Mouse (Mus musculus): ENCODE results near the gene Uspl1. TPM values are rescaled to one million over a fixed set of nuclear protein-coding genes. Genes with fewer than 3 reads are reported as not detected.
A peak's percentile ranks its signal among the peaks of the same experiment; 100 is the strongest.

Gene Uspl1
- polyA plus RNA-seq, 1 experiment, result 51.7 TPM

- H3K27me3 ChIP-seq (ENCODE audit: control insufficient read depth, insufficient read depth, low read length), result no peaks in the 10 kb centered on the region
- DNase-seq, result no peak
- WGBS, result 96% methylated on average over 7 of the region's 7 CpGs
- no peaks in the 10 kb centered on the region for H3K36me3 ChIP-seq (ENCODE audit: control insufficient read depth, insufficient read depth, low read length)
- TF ChIP-seq CTCF (IDR thresholded peaks at IDR 0.05; ENCODE audit: borderline replicate concordance, control insufficient read depth, extremely low read depth, insufficient read depth, low read length, poor library complexity), result no peak
- H3K27ac ChIP-seq (ENCODE audit: control insufficient read depth, insufficient read depth, low read length), result no peak overlapping the region
- H3K4me3 ChIP-seq (ENCODE audit: control insufficient read depth, insufficient read depth, low read length), result no peak overlapping the region
- 0 out of 2 replicates have a peak, but pooled peaks cover 2% of the 10 kb centered on the region for H3K4me1 ChIP-seq (replicated peaks; ENCODE audit: control insufficient read depth, insufficient read depth, low read length)
Observed at GRCm38 (mm10) chr5:149174527-149174926, 9.6 kb upstream of the Uspl1 start.

- H3K4me3 ChIP-seq (ENCODE audit: control insufficient read depth, insufficient read depth, low read length), result no peak overlapping the region
- H3K27ac ChIP-seq (ENCODE audit: control insufficient read depth, insufficient read depth, low read length), result no peak overlapping the region
- DNase-seq, result no peak
- 0 out of 2 replicates have a peak, but pooled peaks cover 2% of the 10 kb centered on the region for H3K4me1 ChIP-seq (replicated peaks; ENCODE audit: control insufficient read depth, insufficient read depth, low read length)
- no peaks in the 10 kb centered on the region for H3K27me3 ChIP-seq (ENCODE audit: control insufficient read depth, insufficient read depth, low read length)
- WGBS, result 96% methylated on average over 6 of the region's 6 CpGs
- no peak for TF ChIP-seq POLR2A (IDR thresholded peaks at IDR 0.05; ENCODE audit: control insufficient read depth, extremely low read depth, insufficient read depth, low read length, poor library complexity)
- no peak for TF ChIP-seq CTCF (IDR thresholded peaks at IDR 0.05; ENCODE audit: borderline replicate concordance, control insufficient read depth, extremely low read depth, insufficient read depth, low read length, poor library complexity)
- H3K36me3 ChIP-seq (ENCODE audit: control insufficient read depth, insufficient read depth, low read length), result no peaks in the 10 kb centered on the region
Observed at GRCm38 (mm10) chr5:149175736-149176135, 8.4 kb upstream of the Uspl1 start.

DNA sequence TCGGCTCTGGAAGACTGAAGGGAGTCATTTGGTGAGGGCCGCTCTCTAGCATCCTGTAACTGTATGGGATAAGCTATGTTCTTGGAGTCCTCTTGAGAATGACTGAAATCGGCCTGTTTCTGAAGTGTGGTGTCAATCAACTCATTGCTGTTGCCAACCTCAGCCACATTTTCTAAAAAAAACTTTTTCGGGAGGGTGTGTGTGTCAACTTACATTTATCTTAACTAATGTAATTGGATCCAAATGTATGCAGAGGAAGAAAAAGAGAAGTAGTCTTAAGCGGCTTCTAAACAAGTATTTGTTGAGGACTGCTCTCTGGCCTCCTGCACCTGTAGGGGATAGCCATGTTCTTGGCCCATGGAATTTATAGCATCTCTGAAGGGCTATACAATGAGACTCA lies 6.1 kb upstream of the Uspl1 start:
- Histone ChIP-seq H3K27me3 (ENCODE audit: control insufficient read depth, insufficient read depth, low read length) (no peaks in the 10 kb centered on the region), H3K4me1 (replicated peaks; ENCODE audit: control insufficient read depth, insufficient read depth, low read length) (peaks cover 4% of the 10 kb centered on the region), H3K36me3 (ENCODE audit: control insufficient read depth, insufficient read depth, low read length) (no peaks in the 10 kb centered on the region), H3K27ac (ENCODE audit: control insufficient read depth, insufficient read depth, low read length) (no peak overlapping the region), H3K4me3 (ENCODE audit: control insufficient read depth, insufficient read depth, low read length) (no peak overlapping the region)
- TF ChIP-seq CTCF (IDR thresholded peaks at IDR 0.05; ENCODE audit: borderline replicate concordance, control insufficient read depth, extremely low read depth, insufficient read depth, low read length, poor library complexity), result no peak
- TF ChIP-seq POLR2A (IDR thresholded peaks at IDR 0.05; ENCODE audit: control insufficient read depth, extremely low read depth, insufficient read depth, low read length, poor library complexity), result no peak
- 92% methylated on average over 5 of the region's 5 CpGs for WGBS
- no peak for DNase-seq

- H3K36me3 ChIP-seq (ENCODE audit: control insufficient read depth, insufficient read depth, low read length), result no peaks in the 10 kb centered on the region
- 94% methylated on average over 3 of the region's 3 CpGs for WGBS
- TF ChIP-seq POLR2A (IDR thresholded peaks at IDR 0.05; ENCODE audit: control insufficient read depth, extremely low read depth, insufficient read depth, low read length, poor library complexity), result no peak
- TF ChIP-seq CTCF (IDR thresholded peaks at IDR 0.05; ENCODE audit: borderline replicate concordance, control insufficient read depth, extremely low read depth, insufficient read depth, low read length, poor library complexity), result no peak
Observed at GRCm38 (mm10) chr5:149179826-149180225, 4.3 kb upstream of the Uspl1 start.

DNA sequence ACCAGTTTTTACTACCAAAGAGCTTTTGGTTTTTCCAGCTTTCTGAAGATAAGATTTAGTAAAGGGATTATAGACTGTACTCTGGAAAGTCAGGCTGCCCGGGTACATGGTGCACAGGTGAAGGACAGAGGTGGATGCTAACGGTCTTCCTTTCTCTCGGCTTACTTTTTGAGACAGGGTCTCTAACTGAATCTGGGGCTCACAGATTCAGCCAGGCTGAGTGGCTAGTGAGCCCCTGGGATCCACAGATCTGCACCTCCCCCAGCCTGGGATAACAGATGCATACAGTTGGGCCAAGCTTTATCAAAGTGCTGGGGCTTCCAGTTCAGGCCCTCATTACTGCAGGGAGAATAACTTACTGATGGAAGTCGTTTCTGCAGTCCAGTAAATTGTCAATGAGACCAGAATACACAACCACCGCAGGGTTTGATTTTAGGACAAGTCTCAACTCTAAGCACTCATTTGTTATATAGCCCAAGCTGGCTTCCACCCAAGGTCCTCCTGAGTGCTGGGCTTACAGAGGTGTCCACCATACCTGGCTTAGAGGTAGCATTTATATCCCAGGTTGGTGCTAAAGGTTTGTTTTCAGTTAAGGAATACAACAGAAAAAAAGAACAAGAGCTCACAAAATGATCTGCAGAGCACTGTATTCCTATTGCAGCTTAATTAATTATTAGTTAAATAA lies 1.8 kb upstream of the Uspl1 start:
- Histone ChIP-seq H3K4me1 (replicated peaks; ENCODE audit: control insufficient read depth, insufficient read depth, low read length) (peaks cover 3% of the 10 kb centered on the region), H3K27ac (ENCODE audit: control insufficient read depth, insufficient read depth, low read length) (no peak overlapping the region), H3K27me3 (ENCODE audit: control insufficient read depth, insufficient read depth, low read length) (no peaks in the 10 kb centered on the region), H3K36me3 (ENCODE audit: control insufficient read depth, insufficient read depth, low read length) (no peaks in the 10 kb centered on the region), H3K4me3 (ENCODE audit: control insufficient read depth, insufficient read depth, low read length) (no peak overlapping the region)
- no peak for DNase-seq
- WGBS, result 95% methylated on average over 5 of the region's 5 CpGs
- TF ChIP-seq CTCF (IDR thresholded peaks at IDR 0.05; ENCODE audit: borderline replicate concordance, control insufficient read depth, extremely low read depth, insufficient read depth, low read length, poor library complexity) (no peak), POLR2A (IDR thresholded peaks at IDR 0.05; ENCODE audit: control insufficient read depth, extremely low read depth, insufficient read depth, low read length, poor library complexity) (no peak)

More at GRCm38 (mm10) chr5:149179826-149180225, 4.3 kb upstream of the Uspl1 start:
- no peak overlapping the region for H3K27ac ChIP-seq (ENCODE audit: control insufficient read depth, insufficient read depth, low read length)
- no peak for DNase-seq
- H3K4me3 ChIP-seq (ENCODE audit: control insufficient read depth, insufficient read depth, low read length), result no peak overlapping the region
- no peaks in the 10 kb centered on the region for H3K27me3 ChIP-seq (ENCODE audit: control insufficient read depth, insufficient read depth, low read length)
- H3K4me1 ChIP-seq (replicated peaks; ENCODE audit: control insufficient read depth, insufficient read depth, low read length), result peaks cover 3% of the 10 kb centered on the region

DNA sequence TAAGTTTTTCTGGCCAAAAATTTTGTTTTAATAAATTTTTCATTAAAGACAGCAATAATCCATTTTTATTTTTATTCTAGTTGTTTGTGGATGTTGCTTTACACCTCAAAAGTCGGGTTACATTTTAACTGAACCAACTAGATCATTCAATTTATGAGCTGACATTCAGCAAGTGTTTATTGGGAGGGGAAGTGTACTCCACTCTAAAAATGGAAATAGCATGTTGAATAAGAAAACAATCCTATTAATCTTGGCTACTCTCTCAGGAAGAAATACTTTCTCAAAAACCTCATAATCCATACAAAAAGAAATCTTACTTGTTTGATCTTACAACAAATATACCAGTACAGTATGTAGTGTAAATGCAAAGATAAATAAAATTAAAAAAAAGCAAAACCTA lies 1.0 kb upstream of the Uspl1 start:
- no peak for TF ChIP-seq POLR2A (IDR thresholded peaks at IDR 0.05; ENCODE audit: control insufficient read depth, extremely low read depth, insufficient read depth, low read length, poor library complexity)
- no peak for TF ChIP-seq CTCF (IDR thresholded peaks at IDR 0.05; ENCODE audit: borderline replicate concordance, control insufficient read depth, extremely low read depth, insufficient read depth, low read length, poor library complexity)
- DNase-seq, result no peak
- H3K4me3 ChIP-seq (ENCODE audit: control insufficient read depth, insufficient read depth, low read length), result no peak overlapping the region
- no peaks in the 10 kb centered on the region for H3K36me3 ChIP-seq (ENCODE audit: control insufficient read depth, insufficient read depth, low read length)
- H3K4me1 ChIP-seq (replicated peaks; ENCODE audit: control insufficient read depth, insufficient read depth, low read length), result peaks cover 3% of the 10 kb centered on the region
- no peaks in the 10 kb centered on the region for H3K27me3 ChIP-seq (ENCODE audit: control insufficient read depth, insufficient read depth, low read length)
- no peak overlapping the region; the same call in 1 of the 2 replicates for H3K27ac ChIP-seq (ENCODE audit: control insufficient read depth, insufficient read depth, low read length)
- 15% methylated on average over 1 of the region's 1 CpGs for WGBS

- Histone ChIP-seq H3K27me3 (ENCODE audit: control insufficient read depth, insufficient read depth, low read length) (no peaks in the 10 kb centered on the region), H3K36me3 (ENCODE audit: control insufficient read depth, insufficient read depth, low read length) (no peaks in the 10 kb centered on the region; the same call in 1 of the 2 replicates), H3K4me1 (replicated peaks; ENCODE audit: control insufficient read depth, insufficient read depth, low read length) (peaks cover 3% of the 10 kb centered on the region), H3K27ac (ENCODE audit: control insufficient read depth, insufficient read depth, low read length) (peak overlapping the region; percentile 97), H3K4me3 (ENCODE audit: control insufficient read depth, insufficient read depth, low read length) (peak overlapping the region; percentile 85)
- WGBS, result 1% methylated on average over 13 of the region's 13 CpGs
- no peak for DNase-seq
- TF ChIP-seq CTCF (IDR thresholded peaks at IDR 0.05; ENCODE audit: borderline replicate concordance, control insufficient read depth, extremely low read depth, insufficient read depth, low read length, poor library complexity) (no peak), POLR2A (IDR thresholded peaks at IDR 0.05; ENCODE audit: control insufficient read depth, extremely low read depth, insufficient read depth, low read length, poor library complexity) (no peak)
Observed at GRCm38 (mm10) chr5:149183721-149184103, 438 bp upstream of the Uspl1 start.
